Mouse (Mus musculus) limb, embryonic 13.5 days (tissue): Measurements from ENCODE around the gene Tgfb3. TPM values are rescaled to one million over a fixed set of nuclear protein-coding genes. Genes with fewer than 3 reads are reported as not detected.

ENCODE experiments used
- ATAC-seq: fragments of 200-750 bp; cut with Nextera tagmentation; 2 replicates; pipeline ENCODE4 v1.8.0; 2017; ENCODE audit warnings: low read depth, moderate number of reproducible peaks, moderate TSS enrichment; ENCODE audit not compliant: low FRiP score
- H3K27ac ChIP-seq: fragments of 300-500 bp; sonication (generic); 2 replicates; pipeline ENCODE4 v1.5.1; 2015; ENCODE audit warnings: inconsistent platforms, mild to moderate bottlenecking, moderate library complexity
- H3K27me3 ChIP-seq: fragments of 300-500 bp; sonication (generic); 2 replicates; pipeline ENCODE4 v1.6.1; 2015; ENCODE audit warnings: mild to moderate bottlenecking, inconsistent platforms
- H3K36me3 ChIP-seq: fragments of 300-500 bp; sonication (generic); 2 replicates; pipeline ENCODE4 v1.6.1; 2015; ENCODE audit warnings: inconsistent platforms, mild to moderate bottlenecking, moderate library complexity
- H3K4me1 ChIP-seq: fragments of 300-500 bp; sonication (generic); 2 replicates; pipeline ENCODE4 v1.6.1; 2015; ENCODE audit warnings: inconsistent platforms
- H3K4me2 ChIP-seq: fragments of 300-500 bp; sonication (generic); replicated peaks from 2 replicates; pipeline ENCODE4 v1.6.1; 2015; ENCODE audit warnings: inconsistent platforms, mild to moderate bottlenecking, moderate library complexity
- H3K4me3 ChIP-seq: fragments of 300-500 bp; sonication (generic); 2 replicates; pipeline ENCODE4 v1.5.1; 2015; ENCODE audit warnings: moderate library complexity, mild to moderate bottlenecking, inconsistent platforms
- H3K9ac ChIP-seq: fragments of 300-500 bp; sonication (generic); 2 replicates; pipeline ENCODE4 v1.6.1; 2015; ENCODE audit warnings: mild to moderate bottlenecking, inconsistent platforms
- H3K9me3 ChIP-seq: fragments of 300-500 bp; sonication (generic); 2 replicates; pipeline ENCODE4 v1.6.1; 2016; ENCODE audit warnings: inconsistent platforms
- WGBS: fragments of 180-500 bp; shearing (Covaris S2); methylation state at CpG from one replicate; pipeline ENCODE4 v1.1.7; 2015; 5-methylcytosine and 5-hydroxymethylcytosine counted together
- polyA plus RNA-seq: library from polyadenylated mRNA; unstranded; fragments of >200 nt; fragmentation: Nextera tagmentation; extraction: Ambion mirVana; gene quantifications from 2 replicates; pipeline ENCODE4 v1.2.1, GENCODE M21; 2015

The Tgfb3 gene
- polyA plus RNA-seq, 1 experiment from 2014 or later, result 73.3 TPM

- Histone ChIP-seq H3K36me3 (no peaks in the 10 kb centered on the region), H3K4me2 (no peak overlapping the region), H3K9me3 (no peaks in the 10 kb centered on the region), H3K4me1 (peaks cover 61% of the 10 kb centered on the region), H3K27me3 (no peaks in the 10 kb centered on the region), H3K27ac (peak overlapping the region; percentile 49; the same call in 1 of the 2 replicates), H3K4me3 (no peak overlapping the region), H3K9ac (no peak overlapping the region)
- WGBS, result 87% methylated on average over 6 of the region's 6 CpGs
- ATAC-seq, result no peak
Measured at GRCm38 (mm10) chr12:86025480-86025879, 53.4 kb downstream of the Tgfb3 start.

- no peak overlapping the region for H3K27ac ChIP-seq
- H3K4me1 ChIP-seq, result peaks cover 61% of the 10 kb centered on the region
- H3K4me2 ChIP-seq, result no peak overlapping the region
- ATAC-seq, result no peak
- H3K27me3 ChIP-seq, result no peaks in the 10 kb centered on the region
- no peak overlapping the region for H3K4me3 ChIP-seq
- no peak overlapping the region for H3K9ac ChIP-seq
- H3K9me3 ChIP-seq, result no peaks in the 10 kb centered on the region
- 32% methylated on average over 4 of the region's 4 CpGs for WGBS
- H3K36me3 ChIP-seq, result no peaks in the 10 kb centered on the region
Measured at GRCm38 (mm10) chr12:86024426-86024825, 54.4 kb downstream of the Tgfb3 start.

GRCm38 (mm10) chr12:86023081-86023871, 55.6 kb downstream of the Tgfb3 start:
- Histone ChIP-seq H3K27me3 (no peaks in the 10 kb centered on the region), H3K9ac (no peak overlapping the region), H3K36me3 (no peaks in the 10 kb centered on the region), H3K4me3 (no peak overlapping the region), H3K27ac (peak overlapping the region; percentile 89), H3K9me3 (no peaks in the 10 kb centered on the region), H3K4me1 (peaks cover 61% of the 10 kb centered on the region), H3K4me2 (peak overlapping the region; percentile 21)
- 52% methylated on average over 4 of the region's 4 CpGs for WGBS
- ATAC-seq, result peak; percentile 75; the same call in 1 of the 2 replicates

- peak overlapping the region; percentile 89 for H3K27ac ChIP-seq
- peak; percentile 66 for ATAC-seq
- no peak overlapping the region for H3K9ac ChIP-seq
- H3K36me3 ChIP-seq, result no peaks in the 10 kb centered on the region
- 28% methylated on average over 9 of the region's 9 CpGs for WGBS
- peak overlapping the region; percentile 21 for H3K4me2 ChIP-seq
- H3K9me3 ChIP-seq, result no peaks in the 10 kb centered on the region
- H3K4me3 ChIP-seq, result no peak overlapping the region
- no peaks in the 10 kb centered on the region for H3K27me3 ChIP-seq
- H3K4me1 ChIP-seq, result peaks cover 59% of the 10 kb centered on the region
Measured at GRCm38 (mm10) chr12:86022282-86022984, 56.4 kb downstream of the Tgfb3 start.

GRCm38 (mm10) chr12:86021583-86021982, 57.3 kb downstream of the Tgfb3 start:
- peak; percentile 37; the same call in 1 of the 2 replicates for ATAC-seq
- Histone ChIP-seq H3K4me1 (peaks cover 60% of the 10 kb centered on the region), H3K4me3 (no peak overlapping the region), H3K36me3 (no peaks in the 10 kb centered on the region), H3K27me3 (no peaks in the 10 kb centered on the region), H3K27ac (peak overlapping the region; percentile 89; the same call in 1 of the 2 replicates), H3K9ac (no peak overlapping the region), H3K9me3 (no peaks in the 10 kb centered on the region), H3K4me2 (no peak overlapping the region)
- 68% methylated on average over 6 of the region's 6 CpGs for WGBS

GRCm38 (mm10) chr12:86017360-86017759, 61.5 kb downstream of the Tgfb3 start:
- Histone ChIP-seq H3K36me3 (no peaks in the 10 kb centered on the region), H3K4me1 (peaks cover 47% of the 10 kb centered on the region), H3K4me3 (no peak overlapping the region), H3K4me2 (no peak overlapping the region), H3K9ac (no peak overlapping the region), H3K27me3 (no peaks in the 10 kb centered on the region), H3K27ac (peak overlapping the region; percentile 52; the same call in 1 of the 2 replicates), H3K9me3 (no peaks in the 10 kb centered on the region)
- 44% methylated on average over 5 of the region's 5 CpGs for WGBS
- no peak for ATAC-seq

- Histone ChIP-seq H3K27me3 (no peaks in the 10 kb centered on the region), H3K4me2 (no peak overlapping the region), H3K4me1 (peaks cover 46% of the 10 kb centered on the region), H3K4me3 (no peak overlapping the region), H3K9ac (no peak overlapping the region), H3K27ac (no peak overlapping the region), H3K9me3 (no peaks in the 10 kb centered on the region), H3K36me3 (no peaks in the 10 kb centered on the region)
- ATAC-seq, result no peak
- 81% methylated on average over 2 of the region's 2 CpGs for WGBS
Measured at GRCm38 (mm10) chr12:86015114-86015513, 63.7 kb downstream of the Tgfb3 start.

GRCm38 (mm10) chr12:86014621-86015020, 64.2 kb downstream of the Tgfb3 start:
- no peaks in the 10 kb centered on the region for H3K9me3 ChIP-seq
- H3K4me2 ChIP-seq, result no peak overlapping the region
- no peaks in the 10 kb centered on the region for H3K27me3 ChIP-seq
- H3K4me1 ChIP-seq, result peaks cover 46% of the 10 kb centered on the region
- no peak overlapping the region for H3K4me3 ChIP-seq
- H3K9ac ChIP-seq, result no peak overlapping the region
- ATAC-seq, result no peak
- WGBS, result 94% methylated on average over 3 of the region's 3 CpGs
- no peak overlapping the region for H3K27ac ChIP-seq
- no peaks in the 10 kb centered on the region for H3K36me3 ChIP-seq

GRCm38 (mm10) chr12:86014174-86014573, 64.7 kb downstream of the Tgfb3 start:
- 69% methylated on average over 2 of the region's 2 CpGs for WGBS
- no peak overlapping the region for H3K4me2 ChIP-seq
- no peaks in the 10 kb centered on the region for H3K9me3 ChIP-seq
- H3K27me3 ChIP-seq, result no peaks in the 10 kb centered on the region
- H3K27ac ChIP-seq, result peak overlapping the region; percentile 3; the same call in 1 of the 2 replicates
- ATAC-seq, result no peak
- peaks cover 46% of the 10 kb centered on the region for H3K4me1 ChIP-seq
- no peak overlapping the region for H3K9ac ChIP-seq
- no peak overlapping the region for H3K4me3 ChIP-seq
- H3K36me3 ChIP-seq, result no peaks in the 10 kb centered on the region

GRCm38 (mm10) chr12:86012195-86012594, 66.6 kb downstream of the Tgfb3 start:
- no peak overlapping the region for H3K4me3 ChIP-seq
- H3K4me2 ChIP-seq, result no peak overlapping the region
- no peak for ATAC-seq
- peaks cover 52% of the 10 kb centered on the region for H3K4me1 ChIP-seq
- no peaks in the 10 kb centered on the region for H3K36me3 ChIP-seq
- WGBS, result 70% methylated on average over 2 of the region's 2 CpGs
- H3K27me3 ChIP-seq, result no peaks in the 10 kb centered on the region
- H3K27ac ChIP-seq, result no peak overlapping the region
- no peaks in the 10 kb centered on the region for H3K9me3 ChIP-seq
- no peak overlapping the region for H3K9ac ChIP-seq

GRCm38 (mm10) chr12:86010656-86011055, 68.2 kb downstream of the Tgfb3 start:
- no peaks in the 10 kb centered on the region for H3K36me3 ChIP-seq
- 53% methylated on average over 5 of the region's 5 CpGs for WGBS
- H3K27ac ChIP-seq, result no peak overlapping the region
- no peak overlapping the region for H3K4me2 ChIP-seq
- no peaks in the 10 kb centered on the region for H3K27me3 ChIP-seq
- no peak overlapping the region for H3K9ac ChIP-seq
- no peak for ATAC-seq
- no peaks in the 10 kb centered on the region for H3K9me3 ChIP-seq
- no peak overlapping the region for H3K4me3 ChIP-seq
- H3K4me1 ChIP-seq, result peaks cover 44% of the 10 kb centered on the region

GRCm38 (mm10) chr12:86007377-86007776, 71.5 kb downstream of the Tgfb3 start:
- Histone ChIP-seq H3K9ac (no peak overlapping the region), H3K4me2 (no peak overlapping the region), H3K27ac (no peak overlapping the region), H3K9me3 (no peaks in the 10 kb centered on the region), H3K27me3 (no peaks in the 10 kb centered on the region), H3K4me3 (no peak overlapping the region), H3K4me1 (peaks cover 26% of the 10 kb centered on the region), H3K36me3 (no peaks in the 10 kb centered on the region)
- WGBS, result 70% methylated on average over 3 of the region's 3 CpGs
- ATAC-seq, result no peak
